Mouse (Mus musculus) limb, embryonic 12.5 days (tissue): ENCODE measurements around the gene Stard10. TPM values are rescaled to one million over a fixed set of nuclear protein-coding genes. Genes with fewer than 3 reads are reported as not detected.

Source experiments
- ATAC-seq: fragments of 200-750 bp; cut with Nextera tagmentation; 2 replicates; pipeline ENCODE4 v1.8.0; 2017; ENCODE audit warnings: low read depth, moderate TSS enrichment; ENCODE audit not compliant: insufficient number of reproducible peaks, insufficient read depth, low FRiP score, low TSS enrichment
- H3K27ac ChIP-seq: fragments of 300-500 bp; sonication (generic); 2 replicates; pipeline ENCODE4 v1.5.1; 2016; ENCODE audit warnings: mild to moderate bottlenecking, moderate library complexity
- H3K27me3 ChIP-seq: fragments of 300-500 bp; sonication (generic); 2 replicates; pipeline ENCODE4 v1.6.1; 2016; ENCODE audit warnings: mild to moderate bottlenecking, moderate library complexity
- H3K36me3 ChIP-seq: fragments of 300-500 bp; sonication (generic); 2 replicates; pipeline ENCODE4 v1.6.1; 2016; ENCODE audit warnings: mild to moderate bottlenecking, moderate library complexity
- H3K4me1 ChIP-seq: fragments of 300-500 bp; sonication (generic); replicated peaks from 2 replicates; pipeline ENCODE4 v1.6.1; 2016
- H3K4me2 ChIP-seq: fragments of 300-500 bp; sonication (generic); 2 replicates; pipeline ENCODE4 v1.6.1; 2016; ENCODE audit warnings: mild to moderate bottlenecking, moderate library complexity
- H3K4me3 ChIP-seq: fragments of 300-500 bp; sonication (generic); replicated peaks from 2 replicates; pipeline ENCODE4 v1.5.1; 2016; ENCODE audit warnings: mild to moderate bottlenecking
- H3K9ac ChIP-seq: fragments of 300-500 bp; sonication (generic); replicated peaks from 2 replicates; pipeline ENCODE4 v1.6.1; 2016; ENCODE audit warnings: mild to moderate bottlenecking, moderate library complexity
- H3K9me3 ChIP-seq: fragments of 300-500 bp; sonication (generic); 2 replicates; pipeline ENCODE4 v1.6.1; 2016; ENCODE audit warnings: mild to moderate bottlenecking, moderate library complexity
- WGBS: fragments of 180-500 bp; shearing (Covaris S2); methylation state at CpG from one replicate; pipeline ENCODE4 v1.1.7; 2016; 5-methylcytosine and 5-hydroxymethylcytosine counted together
- polyA plus RNA-seq: library from polyadenylated mRNA; unstranded; fragments of >200 nt; fragmentation: Nextera tagmentation; extraction: Ambion mirVana; gene quantifications from 2 replicates; pipeline ENCODE4 v1.2.1, GENCODE M21; 2016

The Stard10 gene
- polyA plus RNA-seq, 1 experiment from 2014 or later = 17.8 TPM

GRCm38 (mm10) chr7:101384931-101385330 lies 68.0 kb downstream of the Stard10 start:
- Histone ChIP-seq H3K36me3 (peaks cover 3% of the 10 kb centered on the region; the same call in 1 of the 2 replicates), H3K27ac (no peak overlapping the region), H3K9me3 (no peaks in the 10 kb centered on the region), H3K27me3 (no peaks in the 10 kb centered on the region), H3K4me2 (no peak overlapping the region), H3K4me1 (peaks cover 18% of the 10 kb centered on the region), H3K4me3 (no peak overlapping the region), H3K9ac (no peak overlapping the region)
- no peak for ATAC-seq
- WGBS = 67% methylated on average over 10 of the region's 10 CpGs

GRCm38 (mm10) chr7:101385331-101385733 lies 68.4 kb downstream of the Stard10 start:
- no peak overlapping the region for H3K4me2 ChIP-seq
- H3K4me3 ChIP-seq = no peak overlapping the region
- WGBS = 52% methylated on average over 6 of the region's 6 CpGs
- no peak overlapping the region for H3K27ac ChIP-seq
- ATAC-seq = no peak
- H3K36me3 ChIP-seq = peaks cover 3% of the 10 kb centered on the region; the same call in 1 of the 2 replicates
- peaks cover 18% of the 10 kb centered on the region for H3K4me1 ChIP-seq
- H3K9ac ChIP-seq = no peak overlapping the region
- H3K27me3 ChIP-seq = no peaks in the 10 kb centered on the region
- H3K9me3 ChIP-seq = no peaks in the 10 kb centered on the region

GRCm38 (mm10) chr7:101385866-101386452 lies 69.1 kb downstream of the Stard10 start:
- Histone ChIP-seq H3K9ac (no peak overlapping the region), H3K9me3 (no peaks in the 10 kb centered on the region), H3K27me3 (no peaks in the 10 kb centered on the region), H3K4me3 (no peak overlapping the region), H3K4me2 (no peak overlapping the region), H3K36me3 (peaks cover 3% of the 10 kb centered on the region; the same call in 1 of the 2 replicates), H3K27ac (no peak overlapping the region), H3K4me1 (peaks cover 18% of the 10 kb centered on the region)
- no peak for ATAC-seq
- 51% methylated on average over 9 of the region's 10 CpGs for WGBS

GRCm38 (mm10) chr7:101389256-101389655 lies 72.4 kb downstream of the Stard10 start:
- Histone ChIP-seq H3K9ac (no peak overlapping the region), H3K9me3 (no peaks in the 10 kb centered on the region), H3K36me3 (peaks cover 3% of the 10 kb centered on the region; the same call in 1 of the 2 replicates), H3K4me2 (no peak overlapping the region), H3K4me3 (no peak overlapping the region), H3K27ac (no peak overlapping the region), H3K27me3 (no peaks in the 10 kb centered on the region), H3K4me1 (peaks cover 46% of the 10 kb centered on the region)
- no peak for ATAC-seq
- WGBS = 88% methylated on average over 6 of the region's 6 CpGs

GRCm38 (mm10) chr7:101391909-101392479 lies 75.1 kb downstream of the Stard10 start:
- Histone ChIP-seq H3K4me2 (no peak overlapping the region), H3K9ac (no peak overlapping the region), H3K36me3 (peaks cover 11% of the 10 kb centered on the region), H3K27me3 (no peaks in the 10 kb centered on the region), H3K4me3 (no peak overlapping the region), H3K27ac (peak overlapping the region; percentile 86), H3K4me1 (peaks cover 40% of the 10 kb centered on the region), H3K9me3 (no peaks in the 10 kb centered on the region)
- ATAC-seq = no peak
- WGBS = 81% methylated on average over 4 of the region's 4 CpGs

GRCm38 (mm10) chr7:101393015-101393414 lies 76.1 kb downstream of the Stard10 start:
- H3K9ac ChIP-seq = no peak overlapping the region
- no peak for ATAC-seq
- peaks cover 40% of the 10 kb centered on the region for H3K4me1 ChIP-seq
- H3K4me3 ChIP-seq = no peak overlapping the region
- 41% methylated on average over 4 of the region's 4 CpGs for WGBS
- H3K36me3 ChIP-seq = peaks cover 21% of the 10 kb centered on the region
- H3K9me3 ChIP-seq = no peaks in the 10 kb centered on the region
- H3K27me3 ChIP-seq = no peaks in the 10 kb centered on the region
- no peak overlapping the region for H3K4me2 ChIP-seq
- peak overlapping the region; percentile 86 for H3K27ac ChIP-seq

GRCm38 (mm10) chr7:101393694-101394504 lies 77.0 kb downstream of the Stard10 start:
- Histone ChIP-seq H3K4me3 (no peak overlapping the region), H3K9ac (peak overlapping the region; percentile 12; the same call in 1 of the 2 replicates), H3K9me3 (no peaks in the 10 kb centered on the region), H3K27ac (peak overlapping the region; percentile 86), H3K4me2 (peak overlapping the region; percentile 42), H3K27me3 (no peaks in the 10 kb centered on the region), H3K4me1 (peaks cover 40% of the 10 kb centered on the region), H3K36me3 (peaks cover 27% of the 10 kb centered on the region)
- peak; percentile 64; the same call in 1 of the 2 replicates for ATAC-seq
- WGBS = 25% methylated on average over 8 of the region's 8 CpGs

GRCm38 (mm10) chr7:101394569-101394968 lies 77.7 kb downstream of the Stard10 start:
- peak overlapping the region; percentile 12; the same call in 1 of the 2 replicates for H3K9ac ChIP-seq
- H3K9me3 ChIP-seq = no peaks in the 10 kb centered on the region
- peak overlapping the region; percentile 86 for H3K27ac ChIP-seq
- no peaks in the 10 kb centered on the region for H3K27me3 ChIP-seq
- H3K36me3 ChIP-seq = peaks cover 33% of the 10 kb centered on the region
- peak overlapping the region; percentile 42 for H3K4me2 ChIP-seq
- 51% methylated on average over 3 of the region's 3 CpGs for WGBS
- H3K4me1 ChIP-seq = peaks cover 40% of the 10 kb centered on the region
- ATAC-seq = 0 out of 2 replicates have a peak, but pooled peaks have one; percentile 5
- peak overlapping the region; percentile 15; the same call in 1 of the 2 replicates for H3K4me3 ChIP-seq

- no peak for ATAC-seq
- no peak overlapping the region for H3K9ac ChIP-seq
- peaks cover 40% of the 10 kb centered on the region for H3K4me1 ChIP-seq
- no peaks in the 10 kb centered on the region for H3K9me3 ChIP-seq
- H3K27ac ChIP-seq = no peak overlapping the region; the same call in 1 of the 2 replicates
- no peaks in the 10 kb centered on the region for H3K27me3 ChIP-seq
- WGBS = 89% methylated on average over 2 of the region's 2 CpGs
- no peak overlapping the region for H3K4me3 ChIP-seq
- peaks cover 42% of the 10 kb centered on the region for H3K36me3 ChIP-seq
- peak overlapping the region; percentile 42 for H3K4me2 ChIP-seq
Observed at GRCm38 (mm10) chr7:101395471-101395870, 78.6 kb downstream of the Stard10 start.
